Mouse (Mus musculus) left cerebral cortex, adult 8-10 months (tissue): ENCODE measurements around the gene Apba2. TPM values are rescaled to one million over a fixed set of nuclear protein-coding genes. Genes with fewer than 3 reads are reported as not detected.

Source experiments
- DNase-seq, 2 experiments: peaks; one replicate each; pipeline ENCODE4 v3.0.0; 2022; ENCODE audit warnings: low spot score in 2 of 2
- total RNA-seq, 4 experiments: library from RNA; stranded (reverse); gene quantifications; 2 replicates each; pipeline ENCODE4 v1.2.4; 2022

Gene Apba2
- total RNA-seq, 4 experiments from 2014 or later = 215 to 224 (median 220) TPM

DNA sequence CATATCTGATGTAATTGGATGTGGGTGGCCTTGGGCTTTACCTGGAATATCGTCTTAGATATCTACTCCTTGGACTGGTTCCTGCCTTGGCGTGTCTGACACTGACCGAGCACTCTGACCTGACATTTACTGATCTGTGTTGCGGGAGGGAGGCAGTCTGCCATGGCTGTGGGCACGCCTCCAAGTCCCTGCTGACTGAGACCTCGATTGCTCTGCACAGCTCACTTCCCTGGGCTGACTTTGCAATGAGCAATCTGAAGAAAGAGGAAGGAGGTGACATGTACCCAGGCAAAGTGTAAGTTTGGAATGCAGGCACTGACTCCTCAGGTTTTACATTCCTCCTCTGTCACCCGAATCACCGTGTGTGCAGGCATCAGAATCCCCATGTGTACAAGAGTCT is 290.5 kb downstream of the Apba2 start:
- no peak for DNase-seq

DNA sequence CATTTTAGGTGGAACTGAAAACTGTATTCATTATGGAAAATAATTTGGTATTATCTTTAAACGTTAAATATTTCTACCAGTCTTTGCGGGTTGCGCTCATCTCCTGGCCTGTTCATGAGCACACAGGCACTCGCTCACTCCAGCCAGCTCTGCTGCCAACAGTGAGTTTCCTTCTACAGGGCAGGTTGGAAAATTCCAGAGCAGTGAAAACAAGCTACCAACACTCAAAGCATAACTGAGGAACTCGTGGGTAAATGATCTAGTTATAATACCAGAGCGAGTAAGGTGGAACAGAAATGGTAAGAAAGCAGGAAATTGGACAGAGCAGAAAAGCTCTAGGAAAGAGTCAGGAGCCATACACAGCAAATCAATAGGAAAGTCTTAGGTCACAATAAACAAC is 294.0 kb downstream of the Apba2 start:
- no peak for DNase-seq

Other genes starting within 250 kb of the Apba2 start
- gene Mtmr10, start 214.1 kb upstream of the Apba2 start, total RNA-seq = 10 to 100 TPM; 17.7 to 23.7 (median 19.9) TPM
- gene Fan1, start 127.6 kb upstream of the Apba2 start, total RNA-seq = 10 to 100 TPM; 13.0 to 13.6 (median 13.3) TPM
- 10 to 100 TPM; 14.2 to 18.7 (median 16.9) TPM for gene Mphosph10, start 109.4 kb upstream of the Apba2 start, total RNA-seq
- 10 to 100 TPM; 43.9 to 54.1 (median 48.2) TPM for gene Mcee, start 109.1 kb upstream of the Apba2 start, total RNA-seq